Mouse (Mus musculus): ENCODE results near the gene Xpa.
"Not testable (repeated sequence)": the region's sequence is repeated elsewhere in the genome, so short reads cannot be mapped to it uniquely, and the experiment has no call there.

Xpa gene

DNA sequence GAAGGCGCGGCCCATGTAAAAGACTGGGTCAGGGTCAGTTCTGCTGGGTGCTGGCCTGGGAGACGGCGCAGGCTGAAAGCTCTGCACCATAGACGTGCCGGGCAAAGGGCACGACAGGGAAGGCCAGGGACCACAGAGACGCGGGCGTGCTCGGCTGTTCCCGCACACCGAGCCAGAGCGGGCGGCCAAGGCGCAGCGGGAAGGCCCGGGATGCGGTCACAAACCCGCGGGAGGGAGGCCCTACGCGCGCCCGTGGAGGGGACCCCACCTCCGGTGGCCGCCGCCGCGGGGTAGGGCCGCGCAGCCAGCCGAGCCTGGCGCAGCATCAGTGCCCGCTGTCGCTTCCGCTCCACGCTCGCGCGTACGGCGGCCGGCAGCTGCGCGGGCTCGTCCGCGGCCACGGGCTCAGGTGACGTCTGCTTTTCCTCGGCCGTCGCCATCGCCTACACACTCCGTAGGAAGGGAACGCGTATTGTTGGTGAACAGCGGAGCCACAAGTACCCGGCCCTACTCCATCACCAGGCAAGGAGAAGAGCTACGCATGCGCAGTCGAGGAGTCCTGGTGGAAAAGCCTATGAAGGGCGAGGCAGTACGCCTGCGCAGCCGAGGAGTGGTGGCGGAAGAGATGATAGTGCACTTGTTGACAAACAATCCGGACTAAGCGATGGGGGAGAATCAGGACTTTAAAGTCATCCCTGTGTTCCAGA, at the start of gene Xpa:
TSS of gene Xpa (minus strand) at position 531 of the 707 bp plus-strand sequence.
- peak; percentile 94 for DNase-seq

GRCm38 (mm10) chr4:46235871-46236270, 39.8 kb upstream of the Xpa start:
- DNase-seq, result peak; percentile 73

DNA sequence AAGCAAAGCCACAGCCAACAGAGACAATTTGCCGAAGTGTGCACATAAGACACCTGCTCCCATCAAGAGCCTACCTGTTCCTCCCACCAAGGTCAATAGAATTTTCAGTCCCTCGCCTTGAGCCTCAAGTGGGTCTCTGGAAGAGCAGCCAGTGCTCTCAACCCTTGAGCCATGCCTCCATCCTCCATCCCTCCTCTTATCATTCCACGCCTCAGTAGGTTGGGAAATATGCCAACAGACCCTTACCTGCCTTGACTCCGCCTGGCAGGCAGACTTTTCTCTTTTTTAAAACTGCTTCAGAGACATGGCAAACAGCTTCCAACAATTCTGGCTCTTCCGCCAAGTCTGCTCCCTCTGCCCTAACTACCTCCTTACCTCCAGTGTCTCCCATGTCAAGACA, 38.6 kb upstream of the Xpa start:
- no peak for DNase-seq

- DNase-seq, result no peak
Measured at GRCm38 (mm10) chr4:46226972-46227535, 30.9 kb upstream of the Xpa start.

- no peak for DNase-seq
Measured at GRCm38 (mm10) chr4:46221090-46221489, 25.0 kb upstream of the Xpa start.

GRCm38 (mm10) chr4:46202562-46203126, 6.5 kb upstream of the Xpa start:
- DNase-seq, result no peak

DNA sequence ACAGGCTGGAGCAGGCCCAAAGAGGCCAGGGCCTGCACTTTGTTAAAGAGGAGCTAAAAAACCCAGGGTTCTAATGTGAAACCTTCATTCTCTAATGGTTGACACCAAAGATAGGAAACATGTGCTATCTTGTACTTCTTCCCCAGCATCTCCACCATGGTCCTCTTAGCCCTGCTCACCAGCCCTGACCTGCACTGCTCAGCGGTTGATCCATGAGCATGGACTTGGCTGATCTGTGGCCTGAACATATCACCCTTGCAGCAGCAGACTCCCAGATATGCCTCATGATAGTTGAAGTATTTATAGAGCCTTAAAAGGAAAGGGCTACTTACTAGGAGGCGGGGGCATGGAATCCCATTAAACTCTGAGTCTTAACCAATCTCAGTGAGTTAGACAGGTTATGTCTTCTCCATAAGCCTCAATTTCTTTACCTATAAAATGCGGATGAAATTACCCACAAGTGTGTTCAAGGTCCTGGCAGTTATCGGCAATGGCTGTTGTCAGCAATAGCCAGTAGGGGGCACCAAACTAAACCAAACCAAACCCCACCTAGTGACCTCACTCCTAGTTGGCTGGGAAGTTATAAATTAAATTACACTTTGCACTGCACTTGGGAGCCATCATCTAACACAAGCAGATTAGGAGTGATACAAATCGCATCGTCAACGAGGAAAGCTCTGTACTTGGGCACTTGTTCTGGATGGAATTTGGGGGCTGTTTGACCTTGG, 5.9 kb upstream of the Xpa start:
- peak; percentile 82 for DNase-seq

GRCm38 (mm10) chr4:46198064-46198463, 2.0 kb upstream of the Xpa start:
- DNase-seq, result no peak

GRCm38 (mm10) chr4:46196513-46196912, 402 bp upstream of the Xpa start:
- no peak for DNase-seq

DNA sequence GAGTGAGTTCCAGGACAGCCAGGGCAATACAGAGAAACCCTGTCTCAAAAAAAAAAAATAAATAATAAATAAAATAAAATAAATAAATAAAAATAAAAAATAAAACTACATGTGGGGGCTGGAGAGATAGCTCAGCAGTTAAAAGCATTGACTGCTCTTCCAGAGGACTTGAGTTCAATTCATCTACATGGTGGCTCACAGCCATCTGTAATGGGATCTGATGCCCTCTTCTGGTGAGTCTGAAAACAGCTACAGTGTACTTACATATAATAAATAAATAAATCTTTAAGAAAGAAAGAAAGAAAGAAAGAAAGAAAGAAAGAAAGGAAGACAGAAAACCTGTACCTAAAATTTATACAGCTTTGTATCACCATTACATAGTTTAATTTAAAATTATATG, 4.1 kb downstream of the Xpa start:
- DNase-seq, result not testable (repeated sequence)

GRCm38 (mm10) chr4:46186466-46186865, 9.6 kb downstream of the Xpa start:
- no peak for DNase-seq

DNA sequence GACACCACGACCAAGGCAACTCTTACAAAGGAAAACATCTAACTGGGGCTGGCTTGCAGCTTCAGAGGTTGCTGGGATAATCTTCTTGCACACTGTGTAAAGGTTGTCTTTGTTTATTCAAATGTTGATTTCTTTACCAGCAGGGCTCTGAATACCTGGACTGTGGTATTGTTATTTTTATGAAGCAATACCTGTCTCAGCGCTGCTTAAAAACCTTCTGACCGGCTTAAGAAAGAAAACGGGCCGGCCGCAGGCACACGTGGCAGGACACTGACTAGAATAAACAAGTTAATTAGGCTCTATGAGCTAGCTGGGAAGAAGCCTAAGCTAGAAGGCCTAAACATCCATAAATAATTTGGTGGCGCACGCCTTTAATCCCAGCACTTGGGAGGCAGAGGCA, 10.2 kb downstream of the Xpa start:
- no peak for DNase-seq

- DNase-seq, result no peak
Measured at GRCm38 (mm10) chr4:46185423-46185822, 10.7 kb downstream of the Xpa start.

DNA sequence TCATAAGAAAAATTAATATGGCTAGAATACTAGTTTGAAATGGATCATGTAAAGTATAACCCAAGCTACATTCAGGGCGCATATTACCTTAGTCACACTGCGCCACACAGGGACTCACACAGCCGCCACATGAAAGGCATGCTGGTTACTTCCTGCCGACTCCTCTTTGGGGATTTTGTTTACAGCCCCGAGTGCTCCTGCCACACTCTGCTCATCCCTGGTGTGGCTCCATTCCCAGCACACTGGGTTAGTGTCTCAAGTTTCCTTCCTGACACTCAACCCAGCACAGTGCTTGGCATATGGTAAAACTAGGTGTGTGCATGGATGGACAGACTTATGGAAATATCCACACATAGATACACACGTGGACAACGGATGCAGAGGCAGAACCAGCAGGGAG, 13.9 kb downstream of the Xpa start:
- no peak for DNase-seq

- DNase-seq, result no peak
Measured at GRCm38 (mm10) chr4:46181168-46181567, 14.9 kb downstream of the Xpa start.

DNA sequence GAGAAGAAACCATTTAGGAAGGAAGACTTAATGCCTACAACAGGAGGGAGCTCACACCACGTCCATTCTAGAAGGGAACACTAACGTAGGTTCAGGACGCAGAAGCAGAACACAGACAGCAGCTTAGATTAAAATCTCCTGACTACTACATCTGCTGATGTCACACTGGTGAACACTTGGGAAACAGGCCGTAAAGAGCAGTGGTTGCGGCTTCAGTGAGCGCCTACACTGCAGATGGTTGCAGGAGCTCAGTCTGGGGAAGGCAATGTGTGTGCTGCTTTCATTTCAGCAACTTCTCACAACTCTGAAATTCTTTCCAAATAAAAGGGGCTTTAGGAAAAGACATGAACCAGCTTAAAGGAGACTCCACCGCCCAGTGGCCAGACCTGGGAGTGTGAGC, 18.6 kb downstream of the Xpa start:
- DNase-seq, result no peak

- DNase-seq, result no peak
Measured at GRCm38 (mm10) chr4:46177018-46177417, 19.1 kb downstream of the Xpa start.

GRCm38 (mm10) chr4:46176313-46176712, 19.8 kb downstream of the Xpa start:
- DNase-seq, result no peak

GRCm38 (mm10) chr4:46171761-46172160, 24.4 kb downstream of the Xpa start:
- DNase-seq, result no peak

DNA sequence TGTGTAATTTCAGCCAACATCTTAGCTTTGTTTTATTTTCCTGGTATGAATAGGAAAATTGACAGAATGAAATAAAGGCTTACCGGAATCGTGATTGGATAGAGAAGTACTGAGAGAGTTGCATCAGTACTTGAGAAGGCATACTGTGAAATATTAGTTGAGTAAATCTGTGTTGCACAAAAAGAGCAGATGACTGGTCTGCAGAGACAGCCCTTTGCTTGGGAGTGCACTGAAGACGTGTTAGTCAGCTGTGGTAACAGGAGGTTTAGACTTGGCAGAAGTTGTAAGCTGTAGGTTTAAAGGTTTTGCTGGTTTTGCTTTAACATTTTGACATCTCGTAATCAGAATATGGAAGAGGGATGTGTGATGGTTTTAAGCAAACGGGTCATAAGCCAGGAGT, 30.3 kb downstream of the Xpa start:
- DNase-seq, result no peak

GRCm38 (mm10) chr4:46164027-46164426, 32.1 kb downstream of the Xpa start:
- no peak for DNase-seq

GRCm38 (mm10) chr4:46151903-46152544, 44.1 kb downstream of the Xpa start:
- no peak for DNase-seq

DNA sequence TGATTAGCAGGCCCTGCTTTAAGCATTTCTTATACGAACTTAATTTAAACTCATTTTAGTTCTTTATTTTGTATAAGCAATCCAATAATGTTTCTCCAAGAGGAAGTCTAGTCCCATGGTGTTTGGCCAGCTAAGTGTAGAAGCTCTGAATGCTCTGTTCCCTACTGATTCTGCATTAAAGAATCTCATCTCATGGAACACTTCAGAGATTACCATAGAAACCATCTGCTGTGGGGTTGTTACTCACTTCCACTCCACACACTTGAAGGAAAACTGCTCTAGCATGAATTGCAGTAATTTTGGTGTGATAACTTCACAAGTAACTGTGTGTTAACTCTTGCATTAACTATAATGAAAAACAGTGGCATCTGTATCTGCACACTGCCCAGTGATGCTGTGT, 49.2 kb downstream of the Xpa start:
- no peak for DNase-seq
